Mouse (Mus musculus) spleen, adult 2 months (tissue): ENCODE measurements around the gene Rad51b. TPM values are rescaled to one million over a fixed set of nuclear protein-coding genes. Genes with fewer than 3 reads are reported as not detected.
A peak's percentile ranks its signal among the peaks of the same experiment; 100 is the strongest.

ENCODE experiments used
- DNase-seq, 2 experiments: peaks; one replicate each; pipeline versions ENCODE4 v3.0.0 to v3.0.0-alpha.2; 2012 to 2021; ENCODE audit warnings: low spot score in 2 of 2, low read depth in 1 of 2
- H3K27ac ChIP-seq: fragments of 200-500 bp; 2 replicates; pipeline ENCODE4 v1.5.1; 2012; ENCODE audit warnings: low read length, inconsistent platforms; ENCODE audit not compliant: insufficient read depth
- H3K27me3 ChIP-seq: fragments of 200-500 bp; 2 replicates; pipeline ENCODE4 v1.6.1; 2012; ENCODE audit warnings: mild to moderate bottlenecking, moderate library complexity, low read length, inconsistent platforms; ENCODE audit not compliant: control insufficient read depth, insufficient read depth
- H3K36me3 ChIP-seq: fragments of 200-500 bp; 2 replicates; pipeline ENCODE4 v1.6.1; 2012; ENCODE audit warnings: mild to moderate bottlenecking, low read length, inconsistent platforms; ENCODE audit not compliant: control insufficient read depth, insufficient read depth
- H3K4me1 ChIP-seq: fragments of 200-500 bp; 2 replicates; pipeline ENCODE4 v1.6.1; 2011; ENCODE audit warnings: inconsistent platforms; ENCODE audit not compliant: control insufficient read depth, insufficient read depth, insufficient read length
- H3K4me3 ChIP-seq: fragments of 200-500 bp; 2 replicates; pipeline ENCODE4 v1.5.1; 2011; ENCODE audit warnings: mild to moderate bottlenecking, inconsistent platforms; ENCODE audit not compliant: insufficient read depth, insufficient read length; ENCODE audit errors: extremely low read depth
- CTCF ChIP-seq: fragments of 200-500 bp; IDR thresholded peaks from 2 replicates; pipeline ENCODE4 v1.5.1; 2011; ENCODE audit warnings: mild to moderate bottlenecking, inconsistent platforms; ENCODE audit not compliant: insufficient read depth, insufficient read length, insufficient replicate concordance; ENCODE audit errors: extremely low read depth
- POLR2A ChIP-seq: fragments of 200-500 bp; IDR thresholded peaks from 2 replicates; pipeline ENCODE4 v1.6.1; 2011; ENCODE audit warnings: low read depth, low read length, inconsistent platforms
- WGBS: fragments of 180-500 bp; shearing (Covaris S2); methylation state at CpG from one replicate; pipeline ENCODE4 v1.1.7; 2018; 5-methylcytosine and 5-hydroxymethylcytosine counted together
- polyA plus RNA-seq: library from polyadenylated mRNA; depleted of rRNA; stranded (reverse); fragments of >200 nt; gene quantifications from 2 replicates; pipeline ENCODE4 v1.2.3, GENCODE M21; 2012

Gene Rad51b
- polyA plus RNA-seq, 1 experiment = 0.26 TPM

GRCm38 (mm10) chr12:79689299-79689698 lies 392.2 kb downstream of the Rad51b start:
- DNase-seq = no peak
- WGBS = 91% methylated on average over 8 of the region's 8 CpGs
- Histone ChIP-seq H3K4me1 (peaks cover 15% of the 10 kb centered on the region; the same call in 1 of the 2 replicates), H3K4me3 (no peak overlapping the region), H3K27me3 (no peaks in the 10 kb centered on the region), H3K27ac (no peak overlapping the region), H3K36me3 (no peaks in the 10 kb centered on the region)
- TF ChIP-seq POLR2A (no peak), CTCF (no peak)

DNA sequence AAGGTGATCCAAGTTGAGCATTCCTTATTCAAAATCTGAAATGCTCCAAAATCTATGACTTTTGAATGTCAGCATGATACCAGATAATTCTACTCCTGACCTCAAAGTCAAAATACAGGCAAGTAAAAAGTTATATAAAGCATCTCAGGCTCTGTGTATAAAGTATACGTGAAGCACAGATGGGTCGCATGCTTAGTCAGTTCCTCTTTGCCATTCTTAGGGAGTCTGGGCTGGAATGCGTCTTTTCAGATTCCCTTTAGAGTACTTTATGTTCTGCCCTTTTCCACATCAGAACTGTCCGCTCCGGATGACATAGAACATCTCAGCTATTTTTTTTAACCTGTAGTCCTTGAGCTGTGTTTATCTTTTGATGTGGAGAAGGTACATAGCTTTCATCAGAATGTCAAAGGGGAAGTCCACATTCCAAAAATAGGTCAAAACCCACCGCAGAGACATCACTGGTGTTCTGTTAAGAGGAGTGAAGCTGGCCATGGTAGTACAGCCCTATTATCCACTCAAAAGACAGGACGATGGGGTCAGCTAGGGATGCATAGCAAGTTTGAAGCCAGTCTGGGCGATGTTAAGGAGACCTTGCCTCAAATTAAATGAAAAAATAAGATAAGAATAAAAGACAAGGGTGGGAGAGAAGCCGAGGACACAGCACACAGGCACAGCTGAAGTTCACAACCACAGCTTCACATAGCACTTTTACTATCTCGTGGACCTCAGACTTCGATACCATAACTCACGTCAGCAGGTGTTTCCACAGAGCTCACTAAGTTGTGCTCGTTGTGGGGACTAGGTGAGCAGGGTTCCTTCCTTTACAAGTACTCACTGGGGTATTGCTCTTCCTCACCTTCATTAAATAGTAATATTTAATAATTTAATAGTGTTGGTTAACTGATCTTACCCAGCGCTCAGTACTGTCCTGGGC lies 395.1 kb downstream of the Rad51b start:
- 22% methylated on average over 14 of the region's 14 CpGs for WGBS
- Histone ChIP-seq H3K36me3 (no peaks in the 10 kb centered on the region), H3K27ac (peak overlapping the region; percentile 61), H3K27me3 (no peaks in the 10 kb centered on the region), H3K4me3 (no peak overlapping the region), H3K4me1 (peaks cover 15% of the 10 kb centered on the region; the same call in 1 of the 2 replicates)
- no peak for TF ChIP-seq CTCF
- no peak for TF ChIP-seq POLR2A
- peak; percentile 12 to 57 for DNase-seq

- TF ChIP-seq CTCF = no peak
- no peak for TF ChIP-seq POLR2A
- Histone ChIP-seq H3K27ac (no peak overlapping the region), H3K4me3 (no peak overlapping the region), H3K36me3 (no peaks in the 10 kb centered on the region), H3K4me1 (peaks cover 13% of the 10 kb centered on the region; the same call in 1 of the 2 replicates), H3K27me3 (no peaks in the 10 kb centered on the region)
- DNase-seq = no peak
- WGBS = 94% methylated on average over 3 of the region's 3 CpGs
These were observed 398.9 kb downstream of the Rad51b start for GRCm38 (mm10) chr12:79695832-79696434.

- 72% methylated on average over 8 of the region's 8 CpGs for WGBS
- Histone ChIP-seq H3K4me3 (no peak overlapping the region), H3K36me3 (no peaks in the 10 kb centered on the region), H3K27me3 (no peaks in the 10 kb centered on the region), H3K4me1 (no peaks in the 10 kb centered on the region), H3K27ac (no peak overlapping the region)
- no peak for TF ChIP-seq CTCF
- TF ChIP-seq POLR2A = no peak
- no peak for DNase-seq
These were observed 406.5 kb downstream of the Rad51b start for GRCm38 (mm10) chr12:79703555-79703954.

GRCm38 (mm10) chr12:79705501-79706266 lies 408.6 kb downstream of the Rad51b start:
- DNase-seq = no peak
- no peaks in the 10 kb centered on the region for H3K36me3 ChIP-seq
- no peak overlapping the region for H3K27ac ChIP-seq
- no peak overlapping the region for H3K4me3 ChIP-seq
- WGBS = 89% methylated on average over 11 of the region's 11 CpGs
- H3K27me3 ChIP-seq = no peaks in the 10 kb centered on the region
- no peak for TF ChIP-seq POLR2A
- no peak for TF ChIP-seq CTCF
- no peaks in the 10 kb centered on the region for H3K4me1 ChIP-seq

GRCm38 (mm10) chr12:79707565-79708422 lies 410.7 kb downstream of the Rad51b start:
- DNase-seq = no peak
- H3K27me3 ChIP-seq = no peaks in the 10 kb centered on the region
- H3K4me3 ChIP-seq = no peak overlapping the region
- TF ChIP-seq POLR2A (no peak), CTCF (no peak)
- H3K4me1 ChIP-seq = no peaks in the 10 kb centered on the region
- WGBS = 87% methylated on average over 9 of the region's 9 CpGs
- H3K36me3 ChIP-seq = no peaks in the 10 kb centered on the region
- H3K27ac ChIP-seq = no peak overlapping the region
